Mouse (Mus musculus) heart, adult 10 weeks (tissue): Measurements from ENCODE around the gene Gtf2h1. TPM values are rescaled to one million over a fixed set of nuclear protein-coding genes. Genes with fewer than 3 reads are reported as not detected.

Experiments
- polyA plus RNA-seq: library from polyadenylated mRNA; stranded (reverse); fragments of 350-450 nt; fragmentation: Illumina TruSeq; extraction: RNeasy Lipid Tissue Mini Kit (QIAGEN cat#74804); gene quantifications from one replicate; pipeline ENCODE4 v1.2.3, GENCODE M21; 2014; ENCODE audit warnings: low read depth, low replicate concordance

The Gtf2h1 gene
- polyA plus RNA-seq: 17.5 TPM

GRCm38 (mm10) chr7:46795287-46796205 lies at the start of gene Gtf2h1, which contains the start of gene Hps5:
TSS of gene Gtf2h1 (plus strand) at chr7:46796103.
TSS of gene Hps5 (minus strand) at chr7:46796064.

GRCm38 (mm10) chr7:46751490-46751889 lies 44.4 kb upstream of the Gtf2h1 start, which contains the start of gene Saa2:
TSS of gene Saa2 (plus strand) at chr7:46751790.

GRCm38 (mm10) chr7:46840787-46841525 lies 45.1 kb downstream of the Gtf2h1 start, which contains the start of gene Ldha:
TSS of gene Ldha (plus strand) at chr7:46841475.

GRCm38 (mm10) chr7:46860996-46861395 lies 65.1 kb downstream of the Gtf2h1 start, which contains the start of gene Ldhc:
TSS of gene Ldhc (plus strand) at chr7:46861203.

Other genes with a start within 250 kb of the Gtf2h1 start
- gene Sergef, start 156.3 kb upstream of the Gtf2h1 start, polyA plus RNA-seq: 6.8 TPM
- gene Tph1, start 123.6 kb upstream of the Gtf2h1 start, polyA plus RNA-seq: not detected
- 3.7 TPM for gene Saal1, start 85.4 kb upstream of the Gtf2h1 start, polyA plus RNA-seq
- not detected for gene Saa3, start 80.4 kb upstream of the Gtf2h1 start, polyA plus RNA-seq
- not detected for gene Saa4, start 63.5 kb upstream of the Gtf2h1 start, polyA plus RNA-seq
- gene Saa1, start 53.1 kb upstream of the Gtf2h1 start, polyA plus RNA-seq: not detected
- not detected for gene Saa2, start 44.3 kb upstream of the Gtf2h1 start, polyA plus RNA-seq
- gene Hps5, start within 50 bp of the Gtf2h1 start, polyA plus RNA-seq: 10.8 TPM
- gene Ldha, start 45.4 kb downstream of the Gtf2h1 start, polyA plus RNA-seq: 788 TPM
- not detected for gene Ldhc, start 65.1 kb downstream of the Gtf2h1 start, polyA plus RNA-seq
- gene Tsg101, start 123.9 kb downstream of the Gtf2h1 start, polyA plus RNA-seq: 83.4 TPM
- gene Uevld, start 162.4 kb downstream of the Gtf2h1 start, polyA plus RNA-seq: 6.5 TPM
- not detected for gene Gm9999, start 187.5 kb downstream of the Gtf2h1 start, polyA plus RNA-seq
- 6.7 TPM for gene Spty2d1, start 212.3 kb downstream of the Gtf2h1 start, polyA plus RNA-seq